Mouse (Mus musculus) spleen, postnatal 10 days (tissue): ENCODE measurements around the gene Ncstn.

Source experiments
- DNase-seq, 2 experiments: peaks; one replicate each; pipeline ENCODE4 v3.0.0; 2021 to 2022; ENCODE audit warnings: low spot score in 2 of 2

The Ncstn gene

DNA sequence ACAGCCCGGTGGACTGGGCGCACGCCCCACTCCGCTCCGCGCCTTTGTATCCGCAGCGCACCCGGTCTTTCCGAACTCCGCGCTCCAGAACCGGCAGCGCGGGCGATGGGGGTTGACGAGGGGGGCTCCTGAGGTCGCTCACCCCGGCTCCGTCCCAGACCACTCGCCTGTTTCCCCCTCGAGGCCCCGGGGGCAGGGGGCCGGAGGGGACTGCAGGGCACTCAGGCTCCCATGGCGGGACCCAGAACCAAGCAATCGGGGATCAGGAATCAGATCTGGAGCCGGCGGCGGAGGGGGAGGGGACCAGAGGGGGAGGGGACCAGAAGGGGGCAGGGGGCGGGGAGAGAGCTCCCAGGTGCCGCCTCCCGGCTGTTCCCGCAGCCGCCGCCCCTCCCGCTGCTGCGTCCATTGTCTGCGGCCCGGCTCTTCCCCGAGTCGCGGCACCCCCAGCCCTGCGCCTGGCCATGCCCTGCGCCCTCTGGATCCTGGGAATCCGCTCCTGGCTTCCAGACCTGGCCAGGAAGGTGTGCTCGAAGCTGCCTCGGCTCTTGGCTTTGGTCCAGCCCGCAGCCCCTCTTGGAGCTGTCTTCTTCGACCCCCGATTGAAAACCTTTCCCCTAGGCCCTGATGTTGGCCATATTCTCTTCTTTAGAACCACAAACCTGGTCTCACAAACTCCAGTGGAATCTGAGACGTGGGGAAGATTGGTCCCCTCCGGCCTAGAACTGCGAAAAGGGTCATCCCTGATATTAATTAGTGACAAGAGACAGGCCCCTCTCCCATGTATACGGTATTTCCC is 55.4 kb downstream of the Ncstn start:
- peak; percentile 55 to 87 for DNase-seq

GRCm38 (mm10) chr1:172026201-172026901 is 56.2 kb downstream of the Ncstn start:
- DNase-seq = no peak

DNA sequence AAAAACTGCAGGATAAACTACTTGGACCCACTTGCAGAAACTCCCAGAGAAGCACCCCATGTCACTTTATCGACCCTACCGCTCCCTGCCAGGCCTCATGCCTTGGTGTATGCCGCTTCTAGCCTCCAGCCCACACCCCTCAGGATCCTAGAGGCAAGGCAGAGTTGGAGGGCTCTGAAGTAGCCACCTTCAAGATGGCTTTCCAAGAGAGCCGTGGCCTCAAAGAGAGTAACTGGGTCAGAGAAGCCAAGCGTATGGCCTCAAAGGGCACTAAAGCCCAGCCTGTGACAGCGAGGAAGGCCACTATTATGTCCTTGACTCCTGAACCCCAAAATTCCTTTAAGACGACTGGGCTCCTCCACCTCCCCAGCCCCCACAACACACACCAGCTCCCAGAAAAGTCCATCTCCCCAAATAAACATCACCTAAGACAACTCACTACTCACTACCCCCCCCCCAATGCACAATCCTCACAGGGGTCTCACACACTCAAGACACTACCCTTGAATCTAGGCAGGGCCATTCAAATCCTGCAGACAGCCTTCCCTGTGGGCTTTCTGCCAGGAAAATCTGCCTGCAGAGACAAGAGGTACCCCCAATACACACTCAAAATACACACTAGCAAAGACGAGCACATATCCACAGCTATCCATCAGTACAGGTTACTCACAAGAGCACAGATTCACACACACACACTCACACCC is 57.2 kb downstream of the Ncstn start:
- DNase-seq = no peak

- no peak for DNase-seq
Measured at GRCm38 (mm10) chr1:172024140-172024895, 58.3 kb downstream of the Ncstn start.

GRCm38 (mm10) chr1:172019863-172020521 is 62.6 kb downstream of the Ncstn start:
- DNase-seq = no peak

DNA sequence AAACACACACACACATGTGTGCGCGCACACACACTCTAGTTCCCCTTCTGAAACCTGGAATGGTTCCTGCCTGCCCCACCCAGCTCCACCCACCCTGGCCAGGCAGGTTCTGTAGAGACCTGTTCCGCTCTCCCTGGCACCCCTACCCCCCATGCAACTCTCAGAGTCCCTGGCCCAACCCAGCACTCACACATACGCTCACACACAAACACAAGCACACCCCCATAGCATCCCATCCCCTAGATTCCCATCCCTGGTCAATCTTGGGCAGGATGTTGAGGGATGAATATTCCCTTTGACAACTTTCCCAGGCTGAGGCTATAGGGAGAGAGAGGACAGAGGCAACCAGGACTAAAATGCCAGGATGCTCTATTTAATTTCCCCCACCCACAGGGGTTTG is 63.3 kb downstream of the Ncstn start:
- no peak for DNase-seq

DNA sequence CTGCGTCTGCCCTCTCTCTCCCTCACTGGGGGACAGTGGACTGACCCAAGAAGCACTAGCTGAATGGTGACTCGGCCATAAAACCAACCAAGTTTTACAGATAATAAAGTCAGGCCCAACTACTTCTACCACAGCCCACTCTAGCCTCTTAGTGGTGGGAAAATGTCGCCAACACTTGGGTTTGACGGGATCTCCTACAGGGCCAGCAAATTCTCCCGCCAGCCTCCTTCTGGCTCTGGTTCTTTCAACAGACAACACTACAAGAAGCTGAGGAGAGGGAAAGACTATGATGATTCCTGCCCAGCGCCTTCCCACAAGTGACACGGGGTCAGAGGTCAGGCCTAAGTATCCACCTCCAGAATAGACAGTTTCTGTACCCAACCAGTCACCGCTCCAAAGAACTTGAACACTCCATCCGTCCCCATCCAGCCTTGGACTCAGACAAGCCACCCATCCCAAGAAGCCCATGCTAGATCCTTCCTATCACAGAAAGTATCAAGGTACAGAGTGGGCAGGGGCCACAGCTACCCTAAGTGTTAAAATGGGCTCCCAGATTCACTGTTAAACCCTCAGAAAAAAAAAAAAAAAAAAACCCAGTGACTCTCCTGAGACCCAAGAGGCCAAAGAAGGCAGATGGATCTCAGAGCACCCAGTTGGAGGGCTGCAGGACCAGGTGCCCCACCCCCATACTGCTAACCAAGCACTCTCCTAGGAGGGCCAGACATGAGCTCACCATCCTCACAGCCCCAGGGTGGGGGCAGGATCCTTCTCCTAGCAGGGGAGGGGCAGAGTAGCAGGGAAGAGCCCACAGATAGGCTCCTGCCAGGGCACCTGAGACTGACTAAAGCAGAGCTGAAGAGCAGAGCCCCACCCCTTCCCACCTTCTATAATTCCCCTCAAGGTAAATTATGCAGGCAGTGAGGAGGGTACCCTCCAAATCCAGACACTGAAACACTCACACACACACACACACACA is 64.0 kb downstream of the Ncstn start:
- no peak for DNase-seq

DNA sequence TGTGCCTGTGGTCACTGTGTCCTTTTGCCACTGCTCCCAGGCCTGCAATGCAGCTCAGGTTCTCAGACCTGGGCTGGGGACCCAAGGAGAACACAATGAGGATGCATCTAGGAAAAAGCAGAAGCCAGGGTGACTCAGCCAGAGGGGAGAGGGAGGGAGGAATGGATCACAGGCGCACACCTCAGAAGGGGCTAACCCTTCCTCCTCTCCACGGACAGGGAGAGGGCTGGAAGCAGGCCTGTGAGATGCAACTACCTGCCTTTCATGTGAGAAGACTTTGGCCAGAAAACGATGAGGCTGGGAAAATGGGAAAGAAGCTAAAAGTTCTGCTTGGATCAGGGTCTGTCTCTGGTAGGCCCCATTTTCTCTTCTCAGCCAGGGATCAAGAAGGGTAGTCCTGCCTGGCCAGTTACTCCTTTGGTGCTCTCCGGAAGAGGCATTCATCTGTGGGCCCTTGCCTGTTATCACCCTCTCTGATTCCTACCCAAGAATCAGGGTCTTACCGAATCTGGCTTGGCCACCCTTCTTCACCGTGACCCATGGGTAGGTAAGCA is 65.0 kb downstream of the Ncstn start:
- no peak for DNase-seq

- DNase-seq = no peak
Measured at GRCm38 (mm10) chr1:172016660-172017516, 65.7 kb downstream of the Ncstn start.

- DNase-seq = no peak
Measured at GRCm38 (mm10) chr1:172016031-172016430, 66.6 kb downstream of the Ncstn start.
